In genomic region chr11:109504977-109505376, GRCm38 (mm10) we compare ENCODE assay signal across 9 mouse cellular contexts. TPM values are rescaled to one million over a fixed set of nuclear protein-coding genes. Genes with fewer than 3 reads are reported as not detected.
A peak's percentile ranks its signal among the peaks of the same experiment; 100 is the strongest.
DNase-seq lines count a peak whose midpoint lies in the region; ATAC-seq lines count a peak whose summit lies in the region.
"Had no signal": no experiment of that assay in that cellular context is flagged by ENCODE, and none has a peak within 500 bp of the region (broad histone marks: within the 10 kb centered on the region; RNA-seq: fewer than 3 reads in every experiment).

No protein-coding gene starts in this region.

- ATAC-seq in kidney, embryonic 16.5 days (ENCODE audit: low FRiP score, low TSS enrichment), result no peak

- no peak overlapping the region for H3K4me2 ChIP-seq in kidney, embryonic 16.5 days (replicated peaks; ENCODE audit: low read depth, low read length)

- DNase-seq in kidney, adult 11 months, result peak; percentile 39
- DNase-seq in adrenal gland, adult 2 months, result peak; percentile 72
- peak; percentile 89 for DNase-seq in cerebellum, postnatal 10 days
- DNase-seq in kidney, postnatal 36 days, result peak; percentile 71 to 85
- DNase-seq in thymus, postnatal 36 days, result no peak
- DNase-seq in layer of hippocampus, adult 9-10 months (ENCODE audit: low spot score), result no peak
- no peak for DNase-seq in urinary bladder, postnatal 10 days (ENCODE audit: low spot score)

- H3K27me3 ChIP-seq in kidney, embryonic 16.5 days (ENCODE audit: insufficient read depth, low read length), result no peaks in the 10 kb centered on the region
- H3K27me3 ChIP-seq: CH12.LX had no signal

- 35% methylated on average over 9 of the region's 9 CpGs for WGBS in kidney, embryonic 16.5 days

- no peaks in the 10 kb centered on the region for H3K36me3 ChIP-seq in kidney, embryonic 16.5 days (ENCODE audit: insufficient read depth, low read length)

- no peak overlapping the region for H3K27ac ChIP-seq in kidney, embryonic 16.5 days (ENCODE audit: low read length)

- H3K4me3 ChIP-seq in kidney, embryonic 16.5 days (ENCODE audit: low read length), result no peak overlapping the region

- H3K4me1 ChIP-seq in kidney, embryonic 16.5 days (ENCODE audit: insufficient read depth, low read length), result no peaks in the 10 kb centered on the region

- no peaks in the 10 kb centered on the region; the same call in 1 of the 2 replicates for H3K9me3 ChIP-seq in kidney, embryonic 16.5 days (ENCODE audit: low read length)

- no peak overlapping the region for H3K9ac ChIP-seq in kidney, embryonic 16.5 days (replicated peaks; ENCODE audit: low read length)

RNA-seq across cellular contexts. Expression of gene Slc16a6, which starts 31.6 kb away (rescaled TPM):
- polyA plus RNA-seq in kidney, embryonic 16.5 days (2015; fragmentation: Nextera tagmentation; extraction: Ambion mirVana), result 8.4 and 8.7 TPM in 2 replicates
- total RNA-seq in adrenal gland, adult 2 months (2021), result under 1 TPM; 0.66 to 0.78 TPM
- polyA plus RNA-seq in adrenal gland, adult 2 months (2012; rRNA removed), result 0.33 and 0.45 TPM in 2 replicates

RNA-seq across cellular contexts. Expression of gene Arsg, which starts 31.8 kb away (rescaled TPM):
- 5.3 and 6.5 TPM in 2 replicates for polyA plus RNA-seq in kidney, embryonic 16.5 days (2015; fragmentation: Nextera tagmentation; extraction: Ambion mirVana)
- 1 to 10 TPM; 5.4 TPM for total RNA-seq in adrenal gland, adult 2 months (2021)
- polyA plus RNA-seq in adrenal gland, adult 2 months (2012; rRNA removed), result 4.5 and 4.8 TPM in 2 replicates

Comparison
In these comparisons a context has a peak if more than half of its experiments do, and no peak if none do; other contexts are left out.
1. DNase-seq: peak in kidney, adult 11 months (single experiment), adrenal gland, adult 2 months (single experiment), cerebellum, postnatal 10 days (2 of 2) and kidney, postnatal 36 days (2 of 2); none in thymus, postnatal 36 days (0 of 2), layer of hippocampus, adult 9-10 months (single experiment) and urinary bladder, postnatal 10 days (single experiment).